Mouse (Mus musculus): ENCODE results near the gene Aif1l. TPM values are rescaled to one million over a fixed set of nuclear protein-coding genes. Genes with fewer than 3 reads are reported as not detected.

Gene Aif1l
- total RNA-seq, 1 experiment = 48.5 TPM

GRCm38 (mm10) chr2:31963491-31963890 is 13.6 kb downstream of the Aif1l start:
- DNase-seq (ENCODE audit: low read depth, low spot score) = no peak
- no peak for TF ChIP-seq MAFK (IDR thresholded peaks at IDR 0.05; ENCODE audit: insufficient read depth, low read depth, low read length)
- no peak for TF ChIP-seq HCFC1 (IDR thresholded peaks at IDR 0.05; ENCODE audit: borderline replicate concordance, insufficient read depth, low read length)
- no peak for TF ChIP-seq ZNF384 (IDR thresholded peaks at IDR 0.05; ENCODE audit: low read depth, low read length)
- TF ChIP-seq CHD2 (IDR thresholded peaks at IDR 0.05; ENCODE audit: low read depth, low read length) = no peak
- TF ChIP-seq ZC3H11A (IDR thresholded peaks at IDR 0.05; ENCODE audit: borderline replicate concordance, low read depth, low read length) = no peak
- no peaks in the 10 kb centered on the region for H3K9me3 ChIP-seq (ENCODE audit: control insufficient read depth, insufficient read depth, low read depth, low read length)
- H3K27ac ChIP-seq (ENCODE audit: insufficient read depth, low read depth, low read length, poor library complexity, severe bottlenecking) = no peak overlapping the region
- H3K4me3 ChIP-seq (ENCODE audit: insufficient read depth in 1 of 2, low read depth in 1 of 2, low read length in 2 of 2, poor library complexity in 1 of 2, severe bottlenecking in 1 of 2) = no peak overlapping the region
- no peaks in the 10 kb centered on the region for H3K36me3 ChIP-seq (ENCODE audit: control insufficient read depth, insufficient read depth, low read length, poor library complexity, severe bottlenecking)
- in situ Hi-C loops (cut with MboI; ENCODE audit: low sequenced_read_pairs in 2 of 2, unreplicated experiment in 2 of 2) = no loop called here
- peaks cover 4 to 19% of the 10 kb centered on the region in 2 experiments; a peak in 2 of 4 replicates for H3K4me1 ChIP-seq (ENCODE audit: control insufficient read depth in 2 of 2, insufficient read depth in 2 of 2, low read length in 2 of 2, poor library complexity in 1 of 2)
- no peak overlapping the region for H3K9ac ChIP-seq (ENCODE audit: insufficient read depth, low read depth, low read length, poor library complexity, severe bottlenecking)

- TF ChIP-seq ZC3H11A (IDR thresholded peaks at IDR 0.05; ENCODE audit: borderline replicate concordance, low read depth, low read length) (no peak), MAFK (IDR thresholded peaks at IDR 0.05; ENCODE audit: insufficient read depth, low read depth, low read length) (no peak), HCFC1 (IDR thresholded peaks at IDR 0.05; ENCODE audit: borderline replicate concordance, insufficient read depth, low read length) (no peak), ZNF384 (IDR thresholded peaks at IDR 0.05; ENCODE audit: low read depth, low read length) (no peak), CHD2 (IDR thresholded peaks at IDR 0.05; ENCODE audit: low read depth, low read length) (no peak)
- Histone ChIP-seq H3K4me3 (ENCODE audit: insufficient read depth in 1 of 2, low read depth in 1 of 2, low read length in 2 of 2, poor library complexity in 1 of 2, severe bottlenecking in 1 of 2) (no peak overlapping the region), H3K36me3 (ENCODE audit: control insufficient read depth, insufficient read depth, low read length, poor library complexity, severe bottlenecking) (no peaks in the 10 kb centered on the region), H3K4me1 (ENCODE audit: control insufficient read depth in 2 of 2, insufficient read depth in 2 of 2, low read length in 2 of 2, poor library complexity in 1 of 2) (peaks cover 4 to 19% of the 10 kb centered on the region in 2 experiments; a peak in 2 of 4 replicates), H3K9ac (ENCODE audit: insufficient read depth, low read depth, low read length, poor library complexity, severe bottlenecking) (no peak overlapping the region), H3K9me3 (ENCODE audit: control insufficient read depth, insufficient read depth, low read depth, low read length) (no peaks in the 10 kb centered on the region), H3K27ac (ENCODE audit: insufficient read depth, low read depth, low read length, poor library complexity, severe bottlenecking) (no peak overlapping the region)
- in situ Hi-C loops (cut with MboI; ENCODE audit: low sequenced_read_pairs in 2 of 2, unreplicated experiment in 2 of 2) = no loop called here
- no peak for DNase-seq (ENCODE audit: low read depth, low spot score)
Observed at GRCm38 (mm10) chr2:31964191-31964590, 14.3 kb downstream of the Aif1l start.

GRCm38 (mm10) chr2:31965110-31965509 is 15.2 kb downstream of the Aif1l start:
- Histone ChIP-seq H3K9ac (ENCODE audit: insufficient read depth, low read depth, low read length, poor library complexity, severe bottlenecking) (no peak overlapping the region), H3K9me3 (ENCODE audit: control insufficient read depth, insufficient read depth, low read depth, low read length) (no peaks in the 10 kb centered on the region), H3K27ac (ENCODE audit: insufficient read depth, low read depth, low read length, poor library complexity, severe bottlenecking) (no peak overlapping the region), H3K4me1 (ENCODE audit: control insufficient read depth in 2 of 2, insufficient read depth in 2 of 2, low read length in 2 of 2, poor library complexity in 1 of 2) (peaks cover 4 to 14% of the 10 kb centered on the region in 2 experiments; a peak in 2 of 4 replicates), H3K36me3 (ENCODE audit: control insufficient read depth, insufficient read depth, low read length, poor library complexity, severe bottlenecking) (no peaks in the 10 kb centered on the region), H3K4me3 (ENCODE audit: insufficient read depth in 1 of 2, low read depth in 1 of 2, low read length in 2 of 2, poor library complexity in 1 of 2, severe bottlenecking in 1 of 2) (no peak overlapping the region)
- in situ Hi-C loops (cut with MboI; ENCODE audit: low sequenced_read_pairs in 2 of 2, unreplicated experiment in 2 of 2) = no loop called here
- no peak for TF ChIP-seq ZNF384 (IDR thresholded peaks at IDR 0.05; ENCODE audit: low read depth, low read length)
- TF ChIP-seq MAFK (IDR thresholded peaks at IDR 0.05; ENCODE audit: insufficient read depth, low read depth, low read length) = no peak
- no peak for TF ChIP-seq HCFC1 (IDR thresholded peaks at IDR 0.05; ENCODE audit: borderline replicate concordance, insufficient read depth, low read length)
- TF ChIP-seq ZC3H11A (IDR thresholded peaks at IDR 0.05; ENCODE audit: borderline replicate concordance, low read depth, low read length) = no peak
- no peak for TF ChIP-seq CHD2 (IDR thresholded peaks at IDR 0.05; ENCODE audit: low read depth, low read length)
- no peak for DNase-seq (ENCODE audit: low read depth, low spot score)

- in situ Hi-C loops (cut with MboI; ENCODE audit: low sequenced_read_pairs in 2 of 2, unreplicated experiment in 2 of 2) = no loop called here
- Histone ChIP-seq H3K9ac (ENCODE audit: insufficient read depth, low read depth, low read length, poor library complexity, severe bottlenecking) (no peak overlapping the region), H3K4me1 (ENCODE audit: control insufficient read depth in 2 of 2, insufficient read depth in 2 of 2, low read length in 2 of 2, poor library complexity in 1 of 2) (no peaks in the 10 kb centered on the region), H3K9me3 (ENCODE audit: control insufficient read depth, insufficient read depth, low read depth, low read length) (no peaks in the 10 kb centered on the region), H3K27ac (ENCODE audit: insufficient read depth, low read depth, low read length, poor library complexity, severe bottlenecking) (no peak overlapping the region), H3K4me3 (ENCODE audit: insufficient read depth in 1 of 2, low read depth in 1 of 2, low read length in 2 of 2, poor library complexity in 1 of 2, severe bottlenecking in 1 of 2) (no peak overlapping the region), H3K36me3 (ENCODE audit: control insufficient read depth, insufficient read depth, low read length, poor library complexity, severe bottlenecking) (no peaks in the 10 kb centered on the region)
- DNase-seq (ENCODE audit: low read depth, low spot score) = no peak
- no peak for TF ChIP-seq HCFC1 (IDR thresholded peaks at IDR 0.05; ENCODE audit: borderline replicate concordance, insufficient read depth, low read length)
- TF ChIP-seq ZC3H11A (IDR thresholded peaks at IDR 0.05; ENCODE audit: borderline replicate concordance, low read depth, low read length) = no peak
- no peak for TF ChIP-seq MAFK (IDR thresholded peaks at IDR 0.05; ENCODE audit: insufficient read depth, low read depth, low read length)
- no peak for TF ChIP-seq CHD2 (IDR thresholded peaks at IDR 0.05; ENCODE audit: low read depth, low read length)
- no peak for TF ChIP-seq ZNF384 (IDR thresholded peaks at IDR 0.05; ENCODE audit: low read depth, low read length)
Observed at GRCm38 (mm10) chr2:31966801-31967200, 16.9 kb downstream of the Aif1l start.

GRCm38 (mm10) chr2:31972589-31972988 is 22.6 kb downstream of the Aif1l start:
- H3K4me3 ChIP-seq (ENCODE audit: insufficient read depth in 1 of 2, low read depth in 1 of 2, low read length in 2 of 2, poor library complexity in 1 of 2, severe bottlenecking in 1 of 2) = no peak overlapping the region
- no peak for DNase-seq (ENCODE audit: low read depth, low spot score)
- in situ Hi-C loops (cut with MboI; ENCODE audit: low sequenced_read_pairs in 2 of 2, unreplicated experiment in 2 of 2) = no loop called here
- no peaks in the 10 kb centered on the region for H3K9me3 ChIP-seq (ENCODE audit: control insufficient read depth, insufficient read depth, low read depth, low read length)
- H3K9ac ChIP-seq (ENCODE audit: insufficient read depth, low read depth, low read length, poor library complexity, severe bottlenecking) = no peak overlapping the region
- TF ChIP-seq ZNF384 (IDR thresholded peaks at IDR 0.05; ENCODE audit: low read depth, low read length) (no peak), HCFC1 (IDR thresholded peaks at IDR 0.05; ENCODE audit: borderline replicate concordance, insufficient read depth, low read length) (no peak), CHD2 (IDR thresholded peaks at IDR 0.05; ENCODE audit: low read depth, low read length) (no peak), MAFK (IDR thresholded peaks at IDR 0.05; ENCODE audit: insufficient read depth, low read depth, low read length) (no peak), ZC3H11A (IDR thresholded peaks at IDR 0.05; ENCODE audit: borderline replicate concordance, low read depth, low read length) (no peak)
- H3K36me3 ChIP-seq (ENCODE audit: control insufficient read depth, insufficient read depth, low read length, poor library complexity, severe bottlenecking) = peaks cover 3% of the 10 kb centered on the region; the same call in 1 of the 2 replicates
- H3K27ac ChIP-seq (ENCODE audit: insufficient read depth, low read depth, low read length, poor library complexity, severe bottlenecking) = no peak overlapping the region
- peaks cover 0 to 2% of the 10 kb centered on the region in 2 experiments; a peak in 1 of 4 replicates for H3K4me1 ChIP-seq (ENCODE audit: control insufficient read depth in 2 of 2, insufficient read depth in 2 of 2, low read length in 2 of 2, poor library complexity in 1 of 2)
